Mouse (Mus musculus): ENCODE measurements at regions not wholly inside any gene's neighbourhood (a gene's known extent, or its start where the extent isn't known, plus 50 kb on each side); places are given as distances from the start of the nearest gene placed in this dataset.

DNA sequence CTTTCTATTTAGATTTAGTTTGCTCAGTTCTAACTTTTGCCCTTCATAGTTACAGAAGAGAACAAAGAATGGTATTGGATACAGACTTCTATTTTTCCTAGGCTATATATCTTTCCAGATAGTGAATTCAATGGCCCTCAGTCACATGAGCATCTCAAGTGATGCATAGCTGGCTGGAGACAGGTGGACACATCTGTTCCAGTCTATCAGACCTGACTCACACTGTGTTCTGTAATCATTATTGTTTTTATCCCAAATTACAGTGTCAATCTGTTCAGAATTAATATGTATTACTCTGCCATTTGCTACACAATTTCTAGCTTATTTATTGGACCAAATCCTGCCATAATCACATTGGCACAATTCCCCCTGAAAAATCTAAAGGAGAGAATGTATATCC lies 298.0 kb upstream of the Foxg1 start:
- TF ChIP-seq CTCF (IDR thresholded peaks at IDR 0.05; ENCODE audit: extremely low read depth, insufficient read depth, low read length) (no peak), POLR2A (IDR thresholded peaks at IDR 0.05; ENCODE audit: extremely low read depth, insufficient read depth, low read length) (no peak)
